Mouse (Mus musculus) limb, embryonic 12.5 days (tissue): ENCODE measurements at regions not wholly inside any gene's neighbourhood (a gene's known extent, or its start where the extent isn't known, plus 50 kb on each side); places are given as distances from the start of the nearest gene placed in this dataset.

ENCODE experiments used
- ATAC-seq: fragments of 200-750 bp; cut with Nextera tagmentation; 2 replicates; pipeline ENCODE4 v1.8.0; 2017; ENCODE audit warnings: low read depth, moderate TSS enrichment; ENCODE audit not compliant: insufficient number of reproducible peaks, insufficient read depth, low FRiP score, low TSS enrichment
- H3K27ac ChIP-seq: fragments of 300-500 bp; sonication (generic); 2 replicates; pipeline ENCODE4 v1.5.1; 2016; ENCODE audit warnings: mild to moderate bottlenecking, moderate library complexity
- H3K27me3 ChIP-seq: fragments of 300-500 bp; sonication (generic); 2 replicates; pipeline ENCODE4 v1.6.1; 2016; ENCODE audit warnings: mild to moderate bottlenecking, moderate library complexity
- H3K36me3 ChIP-seq: fragments of 300-500 bp; sonication (generic); 2 replicates; pipeline ENCODE4 v1.6.1; 2016; ENCODE audit warnings: mild to moderate bottlenecking, moderate library complexity
- H3K4me1 ChIP-seq: fragments of 300-500 bp; sonication (generic); replicated peaks from 2 replicates; pipeline ENCODE4 v1.6.1; 2016
- H3K4me2 ChIP-seq: fragments of 300-500 bp; sonication (generic); 2 replicates; pipeline ENCODE4 v1.6.1; 2016; ENCODE audit warnings: mild to moderate bottlenecking, moderate library complexity
- H3K4me3 ChIP-seq: fragments of 300-500 bp; sonication (generic); replicated peaks from 2 replicates; pipeline ENCODE4 v1.5.1; 2016; ENCODE audit warnings: mild to moderate bottlenecking
- H3K9ac ChIP-seq: fragments of 300-500 bp; sonication (generic); replicated peaks from 2 replicates; pipeline ENCODE4 v1.6.1; 2016; ENCODE audit warnings: mild to moderate bottlenecking, moderate library complexity
- H3K9me3 ChIP-seq: fragments of 300-500 bp; sonication (generic); 2 replicates; pipeline ENCODE4 v1.6.1; 2016; ENCODE audit warnings: mild to moderate bottlenecking, moderate library complexity
- WGBS: fragments of 180-500 bp; shearing (Covaris S2); methylation state at CpG from one replicate; pipeline ENCODE4 v1.1.7; 2016; 5-methylcytosine and 5-hydroxymethylcytosine counted together

DNA sequence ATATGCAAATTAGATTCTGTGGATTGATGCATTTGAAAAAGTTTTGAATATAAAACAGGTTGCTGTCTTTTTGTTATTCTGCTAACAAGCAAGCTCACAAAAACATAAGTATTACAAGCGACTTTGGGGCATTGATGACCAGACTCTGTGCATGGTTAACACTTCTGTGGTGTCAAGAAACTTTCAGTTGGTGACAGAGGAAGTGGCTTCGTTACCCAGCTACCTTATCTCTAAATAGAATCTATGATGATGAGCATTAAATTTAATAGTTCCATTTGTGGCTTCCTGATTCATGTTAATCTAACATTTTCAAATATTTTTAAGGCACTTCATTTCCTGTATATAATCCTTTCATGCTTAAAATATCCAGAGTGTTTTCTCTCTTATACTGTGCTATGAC is 100.8 kb downstream of the Tm2d1 start:
- H3K4me3 ChIP-seq: no peak overlapping the region
- no peaks in the 10 kb centered on the region for H3K36me3 ChIP-seq
- H3K27ac ChIP-seq: no peak overlapping the region
- 0 out of 2 replicates have a peak, but pooled peaks cover 3% of the 10 kb centered on the region for H3K4me1 ChIP-seq
- H3K27me3 ChIP-seq: no peaks in the 10 kb centered on the region
- no peak for ATAC-seq
- no peak overlapping the region for H3K4me2 ChIP-seq
- WGBS: 70% methylated on average over 2 of the region's 2 CpGs
- H3K9ac ChIP-seq: no peak overlapping the region
- no peaks in the 10 kb centered on the region for H3K9me3 ChIP-seq

GRCm38 (mm10) chr4:98258336-98258735 is 124.8 kb downstream of the Tm2d1 start:
- no peak overlapping the region for H3K4me3 ChIP-seq
- no peaks in the 10 kb centered on the region for H3K9me3 ChIP-seq
- H3K4me2 ChIP-seq: no peak overlapping the region
- 89% methylated on average over 7 of the region's 7 CpGs for WGBS
- no peak overlapping the region for H3K9ac ChIP-seq
- no peaks in the 10 kb centered on the region for H3K36me3 ChIP-seq
- H3K27me3 ChIP-seq: no peaks in the 10 kb centered on the region
- no peak for ATAC-seq
- no peak overlapping the region for H3K27ac ChIP-seq
- no peaks in the 10 kb centered on the region for H3K4me1 ChIP-seq

- WGBS: 91% methylated on average over 9 of the region's 9 CpGs
- no peaks in the 10 kb centered on the region for H3K27me3 ChIP-seq
- H3K4me1 ChIP-seq: no peaks in the 10 kb centered on the region
- no peaks in the 10 kb centered on the region for H3K36me3 ChIP-seq
- ATAC-seq: no peak
- no peak overlapping the region for H3K4me2 ChIP-seq
- H3K9ac ChIP-seq: no peak overlapping the region
- no peak overlapping the region for H3K27ac ChIP-seq
- H3K4me3 ChIP-seq: no peak overlapping the region
- H3K9me3 ChIP-seq: no peaks in the 10 kb centered on the region
Measured at GRCm38 (mm10) chr4:98257711-98258110, 125.4 kb downstream of the Tm2d1 start.

DNA sequence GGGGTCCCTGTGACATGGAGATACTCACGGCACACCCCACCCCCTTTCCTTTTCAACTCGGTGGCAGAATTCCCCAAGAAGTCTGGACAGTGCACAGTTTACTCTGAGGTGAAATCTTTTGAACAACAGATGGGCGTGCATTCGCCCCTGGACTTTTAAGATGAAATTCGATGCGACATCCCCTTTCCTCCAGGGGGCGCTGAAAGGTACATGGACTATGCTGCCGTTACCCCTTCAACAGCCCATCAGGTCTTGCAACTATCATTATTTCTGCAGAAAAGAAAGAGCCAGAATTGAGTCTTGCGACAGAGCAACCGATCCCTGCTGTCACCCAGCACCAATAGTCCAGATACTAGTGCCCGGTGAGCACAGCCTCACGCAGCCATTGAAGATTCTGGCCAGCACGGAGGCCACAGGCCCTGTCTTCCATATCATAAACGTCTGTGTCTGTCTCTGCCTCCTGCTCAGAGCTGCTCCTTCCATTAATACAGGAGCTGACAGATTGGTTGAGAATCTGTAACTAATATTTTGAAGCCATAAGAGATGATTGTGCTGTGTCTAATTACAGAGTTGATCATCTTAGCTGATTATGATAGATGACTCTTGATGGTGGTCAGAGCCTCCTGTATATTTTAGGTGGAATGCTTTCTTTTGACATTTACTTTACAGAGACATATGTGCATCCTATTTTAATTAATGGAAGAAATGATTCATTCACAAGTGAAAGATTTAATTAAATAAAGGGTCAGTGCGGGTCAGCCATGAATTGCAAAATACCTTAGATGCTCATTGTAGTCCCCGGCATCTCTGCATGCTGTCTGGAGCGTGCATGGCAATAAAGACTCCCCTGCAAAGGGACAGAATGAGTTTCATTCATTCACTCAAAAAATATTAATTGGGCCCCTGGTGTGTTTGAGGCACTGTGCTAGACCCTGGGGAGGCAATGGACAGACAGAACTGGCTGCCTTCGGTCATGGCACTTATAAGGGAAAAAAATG is 128.0 kb downstream of the Tm2d1 start:
- H3K4me3 ChIP-seq: no peak overlapping the region
- no peaks in the 10 kb centered on the region for H3K27me3 ChIP-seq
- H3K9ac ChIP-seq: no peak overlapping the region
- H3K36me3 ChIP-seq: no peaks in the 10 kb centered on the region
- ATAC-seq: no peak
- no peak overlapping the region for H3K4me2 ChIP-seq
- H3K4me1 ChIP-seq: no peaks in the 10 kb centered on the region
- H3K27ac ChIP-seq: no peak overlapping the region
- no peaks in the 10 kb centered on the region for H3K9me3 ChIP-seq
- WGBS: 60% methylated on average over 18 of the region's 18 CpGs

DNA sequence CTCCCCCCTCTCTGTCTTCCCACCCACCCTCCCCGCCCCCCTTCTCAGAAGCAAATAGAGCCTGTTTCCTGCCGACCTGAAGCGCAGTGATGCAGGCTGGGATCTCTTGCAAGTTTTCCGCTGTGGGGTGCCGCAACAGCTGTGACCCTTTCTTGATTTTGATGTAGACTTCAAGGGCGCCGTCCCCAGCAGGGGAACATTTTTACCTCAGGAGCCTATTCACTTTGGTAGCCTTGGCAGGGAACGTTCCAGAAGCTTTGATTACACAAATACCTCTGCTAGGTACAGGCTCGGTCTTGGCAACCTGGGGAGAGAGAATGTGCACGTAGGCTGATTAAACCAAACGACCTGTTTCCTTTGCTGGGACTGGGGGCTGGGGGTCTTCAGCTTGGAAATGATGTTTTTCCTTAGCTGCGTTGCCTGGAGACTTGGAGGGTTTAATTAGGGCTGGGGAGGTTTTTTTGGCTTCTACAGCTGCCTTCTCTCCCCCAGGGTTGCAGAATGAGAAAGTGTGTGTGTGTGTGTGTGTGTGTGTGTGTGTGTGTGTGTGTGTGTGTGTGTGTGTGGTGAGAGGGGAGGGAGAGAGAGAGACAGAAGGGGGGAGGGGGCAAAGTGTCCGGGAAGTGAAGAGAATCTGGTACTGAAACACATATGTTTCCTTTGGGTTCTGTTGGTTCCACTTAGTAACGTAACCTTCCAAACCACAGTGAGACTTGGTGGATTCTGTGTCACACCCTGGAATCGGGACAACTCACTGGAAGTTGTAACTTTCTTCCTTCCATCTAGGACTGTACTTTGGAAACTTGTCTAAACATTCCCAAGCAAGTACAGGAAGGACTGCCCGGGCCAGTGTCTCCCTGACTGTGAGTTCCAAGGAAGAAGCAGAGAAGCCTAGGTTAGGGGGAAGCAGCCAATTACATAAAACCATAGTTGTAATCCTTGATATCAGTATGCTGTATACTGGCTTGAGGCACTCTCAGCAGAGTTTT is 138.9 kb downstream of the Tm2d1 start:
- H3K4me1 ChIP-seq: peaks cover 29% of the 10 kb centered on the region
- peak; percentile 88 for ATAC-seq

DNA sequence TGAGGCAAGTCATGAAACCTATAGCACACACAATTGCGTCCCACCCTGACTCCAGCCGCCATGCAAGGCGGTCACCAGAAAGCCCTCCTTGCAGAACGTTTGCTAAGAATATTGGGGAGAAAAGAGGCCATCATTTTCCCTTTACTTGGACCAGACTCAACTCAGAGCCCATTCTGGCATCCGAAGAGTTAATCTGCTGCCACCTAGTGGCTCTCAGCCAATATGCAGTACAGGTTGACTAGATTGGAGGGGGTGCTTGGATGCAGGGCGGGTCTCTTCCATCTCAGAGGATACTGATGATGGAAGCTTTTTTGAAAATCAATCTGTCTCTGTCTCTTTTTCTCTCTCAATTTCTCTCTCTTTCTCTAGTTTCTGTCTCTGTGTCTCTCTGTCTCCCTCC is 139.6 kb downstream of the Tm2d1 start:
- Histone ChIP-seq H3K36me3 (no peaks in the 10 kb centered on the region), H3K4me3 (peak overlapping the region; percentile 19), H3K9me3 (no peaks in the 10 kb centered on the region), H3K4me1 (peaks cover 36% of the 10 kb centered on the region), H3K27ac (peak overlapping the region; percentile 87), H3K9ac (no peak overlapping the region), H3K27me3 (no peaks in the 10 kb centered on the region), H3K4me2 (peak overlapping the region; percentile 49)
- ATAC-seq: peak; percentile 76
- 3% methylated on average over 6 of the region's 6 CpGs for WGBS

More for the DNA sequence above, 138.9 kb downstream of the Tm2d1 start:
- WGBS: 3% methylated on average over 15 of the region's 16 CpGs
- peak overlapping the region; percentile 19 for H3K4me3 ChIP-seq
- peak overlapping the region; percentile 23; the same call in 1 of the 2 replicates for H3K9ac ChIP-seq
- no peaks in the 10 kb centered on the region for H3K9me3 ChIP-seq
- no peaks in the 10 kb centered on the region for H3K27me3 ChIP-seq
- H3K36me3 ChIP-seq: no peaks in the 10 kb centered on the region
- peak overlapping the region; percentile 49 for H3K4me2 ChIP-seq
- peak overlapping the region; percentile 87 for H3K27ac ChIP-seq

DNA sequence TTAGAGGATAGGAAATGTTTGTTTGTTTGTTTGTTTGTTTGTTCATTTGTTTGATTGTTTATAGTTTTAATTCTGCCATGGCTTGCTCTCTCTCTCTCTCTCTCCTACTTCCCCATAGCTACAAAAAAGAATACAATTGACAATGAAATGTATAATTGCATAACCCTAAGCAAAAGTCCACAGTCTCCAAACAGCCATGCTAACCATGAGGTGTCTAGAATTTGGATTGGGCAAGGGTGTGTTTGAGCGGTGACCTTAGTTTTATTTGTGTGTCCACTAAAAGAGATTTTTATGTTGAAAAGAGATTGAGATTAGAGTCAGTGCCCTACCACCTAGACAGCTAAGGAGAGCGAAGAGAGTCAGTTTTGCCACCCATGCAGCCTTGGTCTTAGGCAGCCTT is 141.2 kb downstream of the Tm2d1 start:
- no peak overlapping the region for H3K27ac ChIP-seq
- no peak overlapping the region for H3K4me3 ChIP-seq
- no peak overlapping the region for H3K9ac ChIP-seq
- H3K36me3 ChIP-seq: no peaks in the 10 kb centered on the region
- no peaks in the 10 kb centered on the region for H3K9me3 ChIP-seq
- H3K4me2 ChIP-seq: no peak overlapping the region
- peaks cover 47% of the 10 kb centered on the region for H3K4me1 ChIP-seq
- WGBS: 88% methylated on average over 2 of the region's 2 CpGs
- no peaks in the 10 kb centered on the region for H3K27me3 ChIP-seq
- no peak for ATAC-seq

DNA sequence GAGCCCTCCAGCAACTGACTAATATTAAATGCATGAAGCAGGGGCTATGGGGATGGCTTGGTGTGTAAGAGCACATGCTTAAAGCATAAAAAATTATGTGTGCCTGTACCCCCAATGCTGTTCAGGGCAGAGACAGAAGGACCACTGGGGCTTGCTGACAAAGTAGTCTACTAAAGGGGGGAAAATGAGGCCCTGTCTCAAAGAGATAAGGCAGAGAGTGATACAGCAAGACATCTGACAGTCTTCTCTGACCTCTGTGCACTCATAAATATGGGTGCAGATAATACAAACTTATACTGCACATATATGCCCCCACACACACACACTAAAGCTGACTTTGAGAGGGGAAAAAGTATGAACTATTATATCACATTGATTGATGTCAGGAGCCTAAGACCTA is 142.8 kb downstream of the Tm2d1 start:
- H3K4me3 ChIP-seq: no peak overlapping the region
- no peak overlapping the region for H3K9ac ChIP-seq
- H3K9me3 ChIP-seq: no peaks in the 10 kb centered on the region
- no peak overlapping the region for H3K4me2 ChIP-seq
- H3K27me3 ChIP-seq: no peaks in the 10 kb centered on the region
- H3K4me1 ChIP-seq: peaks cover 50% of the 10 kb centered on the region
- no peak overlapping the region for H3K27ac ChIP-seq
- no peak for ATAC-seq
- H3K36me3 ChIP-seq: no peaks in the 10 kb centered on the region

DNA sequence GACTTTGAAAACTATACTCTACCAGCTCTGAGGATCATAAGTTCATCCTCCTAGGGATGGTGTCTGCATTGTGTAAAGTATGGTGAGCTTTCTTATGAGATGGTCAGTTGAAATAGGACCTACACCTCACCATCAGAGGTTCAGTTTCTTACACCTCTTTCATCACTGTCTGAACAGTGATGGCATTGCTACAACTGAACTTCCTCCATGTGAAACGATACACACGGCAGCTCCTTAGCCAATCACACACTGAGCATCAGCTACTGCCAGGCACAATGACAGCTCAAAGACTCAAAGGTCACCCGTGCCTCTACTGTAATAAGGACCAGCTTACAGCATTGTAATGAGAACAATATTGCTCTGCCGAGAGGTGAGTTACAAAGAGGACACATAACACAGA is 145.0 kb downstream of the Tm2d1 start:
- no peaks in the 10 kb centered on the region for H3K36me3 ChIP-seq
- 54% methylated on average over 4 of the region's 4 CpGs for WGBS
- peaks cover 28% of the 10 kb centered on the region for H3K4me1 ChIP-seq
- H3K27me3 ChIP-seq: no peaks in the 10 kb centered on the region
- H3K9me3 ChIP-seq: no peaks in the 10 kb centered on the region
- no peak overlapping the region for H3K4me2 ChIP-seq
- H3K27ac ChIP-seq: peak overlapping the region; percentile 46; the same call in 1 of the 2 replicates
- no peak overlapping the region for H3K9ac ChIP-seq
- H3K4me3 ChIP-seq: no peak overlapping the region
- ATAC-seq: no peak

DNA sequence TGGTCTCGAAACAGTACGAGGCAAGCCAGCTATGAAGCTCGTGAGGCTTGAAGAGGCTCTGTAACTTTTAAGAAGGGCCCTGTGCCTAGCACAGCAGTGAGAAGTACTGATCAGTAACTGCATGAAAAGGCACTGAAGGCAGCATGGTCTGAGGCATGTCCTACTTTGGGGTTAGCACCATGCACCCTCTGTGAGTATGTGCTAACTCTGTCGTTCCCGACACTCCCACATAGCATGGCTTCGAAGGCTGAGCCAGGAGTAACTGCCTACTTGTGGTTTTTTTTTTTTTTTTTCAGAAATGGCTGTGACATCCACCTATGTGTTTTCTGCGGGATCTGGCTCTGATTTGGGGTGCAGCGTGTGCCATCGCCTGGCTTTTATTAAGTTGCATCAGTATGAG is 145.6 kb downstream of the Tm2d1 start:
- Histone ChIP-seq H3K27me3 (no peaks in the 10 kb centered on the region), H3K27ac (peak overlapping the region; percentile 72), H3K4me3 (no peak overlapping the region), H3K4me2 (no peak overlapping the region), H3K9me3 (no peaks in the 10 kb centered on the region), H3K9ac (no peak overlapping the region), H3K36me3 (no peaks in the 10 kb centered on the region), H3K4me1 (peaks cover 23% of the 10 kb centered on the region)
- ATAC-seq: 0 out of 2 replicates have a peak, but pooled peaks have one; percentile 46
- WGBS: 53% methylated on average over 9 of the region's 9 CpGs
